Mouse (Mus musculus): ENCODE measurements around the gene Gm21974. TPM values are rescaled to one million over a fixed set of nuclear protein-coding genes. Genes with fewer than 3 reads are reported as not detected.
A peak's percentile ranks its signal among the peaks of the same experiment; 100 is the strongest.
"Not testable (repeated sequence)": the region's sequence is repeated elsewhere in the genome, so short reads cannot be mapped to it uniquely, and the experiment has no call there.

Gm21974 gene
- not detected in 2 replicates for polyA plus RNA-seq (2016; fragmentation: Nextera tagmentation; extraction: Ambion mirVana)

DNA sequence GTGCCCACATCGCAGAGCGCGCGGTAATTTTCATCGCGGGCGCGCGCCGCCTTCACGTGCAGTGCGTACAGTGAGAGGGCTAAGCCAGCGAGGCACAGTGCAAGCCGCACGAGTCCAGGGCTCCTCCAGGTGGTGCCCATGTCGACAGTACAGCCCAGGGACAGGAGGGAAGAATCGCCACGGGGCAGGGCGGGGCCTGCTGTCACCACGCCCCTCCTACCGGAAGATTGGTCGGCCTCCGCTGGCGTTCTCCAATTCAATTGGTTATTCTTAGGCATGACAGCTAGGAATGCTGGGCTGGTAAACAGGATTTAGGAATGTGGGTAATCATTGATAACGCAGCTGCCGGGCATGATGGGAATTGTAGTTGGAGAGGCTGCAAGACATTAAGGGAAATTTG lies at the start of gene Gm21974, which contains the start of gene Vkorc1:
Gm21974 (minus strand) TSS at position 13 of the 400 bp plus-strand sequence.
Vkorc1 (minus strand) TSS at position 176 of the 400 bp plus-strand sequence.
- peak; percentile 98 for ATAC-seq (ENCODE audit: low FRiP score)
- Histone ChIP-seq H3K27me3 (0 out of 2 replicates have a peak, but pooled peaks cover 2% of the 10 kb centered on the region), H3K36me3 (replicated peaks) (peaks cover 9% of the 10 kb centered on the region; the same call in 1 of the 2 replicates), H3K9me3 (no peaks in the 10 kb centered on the region), H3K4me2 (peak within 1 kb of the TSS; percentile 82), H3K4me3 (replicated peaks) (peak within 1 kb of the TSS; percentile 59), H3K9ac (peak within 1 kb of the TSS; percentile 59), H3K27ac (peak within 1 kb of the TSS; percentile 75), H3K4me1 (peaks cover 10% of the 10 kb centered on the region)
- under 1% methylated on average over 26 of the region's 26 CpGs for WGBS

DNA sequence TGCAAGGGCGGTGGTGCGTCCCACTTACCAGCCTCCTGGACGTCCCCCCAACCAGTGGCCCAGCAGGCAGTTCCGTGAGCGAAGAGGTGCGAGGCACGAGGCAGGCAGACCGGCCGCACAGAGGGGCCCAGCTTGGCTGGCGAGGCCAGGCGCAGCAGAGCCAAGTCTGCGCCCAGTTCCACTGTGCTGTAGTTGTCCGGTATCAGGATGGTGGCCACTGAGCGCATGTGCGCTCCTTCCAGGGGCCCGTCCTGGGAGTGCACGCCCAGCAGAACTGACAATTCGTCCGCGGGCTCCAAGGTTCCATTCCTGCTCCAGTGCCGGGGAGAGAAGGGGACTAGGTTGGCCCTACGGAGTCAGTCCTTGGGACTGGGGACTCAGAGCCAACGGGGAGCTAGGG lies 49.4 kb upstream of the Gm21974 start:
- 13% methylated on average over 23 of the region's 23 CpGs for WGBS
- H3K27me3 ChIP-seq = peaks cover 35% of the 10 kb centered on the region

DNA sequence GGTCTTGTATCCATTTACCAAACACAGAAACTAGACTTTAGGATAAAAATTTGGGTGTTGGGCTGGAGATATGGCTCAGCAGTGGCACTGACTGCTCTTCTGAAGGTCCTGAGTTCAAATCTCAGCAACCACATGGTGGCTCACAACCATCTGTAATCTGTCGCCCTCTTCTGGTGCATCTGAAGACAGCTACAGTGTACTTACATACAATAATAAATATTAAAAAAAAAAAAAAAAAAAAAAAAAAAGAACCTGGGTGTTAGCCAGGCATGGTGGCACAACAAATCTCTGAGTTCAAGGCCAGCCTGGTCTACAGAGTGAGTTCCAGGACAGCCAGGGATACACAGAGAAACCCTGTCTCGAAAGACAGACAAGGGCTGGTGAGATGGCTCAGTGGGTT lies 46.8 kb upstream of the Gm21974 start:
- H3K4me2 ChIP-seq; ATAC-seq (ENCODE audit: low FRiP score): not testable (repeated sequence)
- WGBS = 61% methylated on average over 2 of the region's 2 CpGs

More for the DNA sequence above, 49.4 kb upstream of the Gm21974 start:
- Histone ChIP-seq H3K9me3 (no peaks in the 10 kb centered on the region), H3K36me3 (replicated peaks) (no peaks in the 10 kb centered on the region), H3K27ac (no peak overlapping the region), H3K4me2 (peak overlapping the region; percentile 8; the same call in 1 of the 2 replicates), H3K4me1 (no peaks in the 10 kb centered on the region), H3K9ac (no peak overlapping the region), H3K4me3 (replicated peaks) (no peak overlapping the region)
- ATAC-seq (ENCODE audit: low FRiP score) = no peak

DNA sequence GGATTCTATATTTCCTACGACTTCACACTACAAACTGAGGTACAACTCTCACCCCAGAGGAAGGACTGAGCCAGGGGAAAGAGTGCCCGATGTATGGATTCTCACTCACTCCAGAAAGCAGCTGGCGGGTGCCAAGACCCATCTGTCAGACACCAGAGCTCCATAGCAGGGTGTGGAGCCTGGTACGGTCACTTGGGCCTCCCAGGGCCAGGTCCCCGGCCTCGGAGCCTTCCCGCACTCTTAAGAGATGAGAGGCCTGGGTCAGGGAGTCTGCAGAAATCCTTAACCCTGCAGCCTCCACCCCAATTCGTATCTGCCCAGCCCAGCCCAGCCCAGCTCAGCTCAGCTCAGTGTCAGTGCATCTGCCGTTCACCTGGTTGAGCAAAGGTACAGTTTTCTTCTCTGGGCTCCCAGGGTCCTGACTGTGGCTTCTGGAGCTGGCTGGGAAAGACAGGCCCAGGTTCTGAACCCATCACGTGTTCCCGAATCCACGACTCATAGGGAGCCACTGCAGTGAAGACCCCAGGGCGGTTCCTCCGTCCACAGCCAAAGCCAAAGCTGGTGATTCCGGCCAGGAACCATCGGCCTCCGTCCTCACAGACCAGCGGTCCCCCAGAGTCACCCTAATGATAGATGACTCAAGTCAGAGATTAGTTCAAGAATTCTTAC lies 41.1 kb upstream of the Gm21974 start:
- peak; percentile 5; the same call in 1 of the 2 replicates for ATAC-seq (ENCODE audit: low FRiP score)
- 58% methylated on average over 18 of the region's 18 CpGs for WGBS
- 0 out of 2 replicates have a peak overlapping the region, but pooled peaks have one; percentile 67 for H3K27ac ChIP-seq

More for the DNA sequence above, 46.8 kb upstream of the Gm21974 start:
- H3K27ac ChIP-seq; H3K36me3 ChIP-seq (replicated peaks); H3K9ac ChIP-seq; H3K4me1 ChIP-seq; H3K9me3 ChIP-seq; H3K4me3 ChIP-seq (replicated peaks): not testable (repeated sequence)
- peaks cover 35% of the 10 kb centered on the region for H3K27me3 ChIP-seq

DNA sequence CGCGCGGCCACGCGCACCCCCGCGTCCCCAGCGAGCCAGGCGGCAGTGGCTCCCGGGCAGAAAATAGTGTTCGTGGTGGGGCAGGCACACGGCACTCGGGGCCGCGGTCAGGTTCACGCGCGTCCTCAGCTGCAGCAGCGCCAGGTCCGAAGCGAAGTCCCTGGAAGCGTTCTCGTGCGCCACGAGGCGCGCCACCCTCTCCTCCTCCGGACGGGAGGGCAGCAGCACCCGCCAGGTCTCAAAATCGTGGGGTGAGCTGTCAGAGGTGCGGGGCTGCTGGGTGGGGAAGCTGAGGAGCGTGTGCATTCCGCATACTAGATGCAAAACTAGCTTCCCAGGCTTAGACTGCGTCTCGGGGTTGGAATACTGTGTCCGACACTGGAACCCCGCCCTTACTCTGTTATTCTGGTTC lies 40.5 kb upstream of the Gm21974 start:
- Histone ChIP-seq H3K9ac (peak overlapping the region; percentile 82), H3K36me3 (replicated peaks) (no peaks in the 10 kb centered on the region), H3K4me1 (peaks cover 13% of the 10 kb centered on the region), H3K4me3 (replicated peaks) (peak overlapping the region; percentile 69), H3K9me3 (no peaks in the 10 kb centered on the region), H3K27me3 (peaks cover 11% of the 10 kb centered on the region; the same call in 1 of the 2 replicates), H3K4me2 (peak overlapping the region; percentile 95), H3K27ac (peak overlapping the region; percentile 67)
- ATAC-seq (ENCODE audit: low FRiP score) = peak; percentile 77
- under 1% methylated on average over 31 of the region's 38 CpGs for WGBS

More for the DNA sequence above, 41.1 kb upstream of the Gm21974 start:
- Histone ChIP-seq H3K4me2 (peak overlapping the region; percentile 95), H3K9me3 (no peaks in the 10 kb centered on the region), H3K4me3 (replicated peaks) (peak overlapping the region; percentile 69), H3K4me1 (peaks cover 13% of the 10 kb centered on the region), H3K36me3 (replicated peaks) (no peaks in the 10 kb centered on the region), H3K9ac (peak overlapping the region; percentile 82), H3K27me3 (peaks cover 10% of the 10 kb centered on the region; the same call in 1 of the 2 replicates)

DNA sequence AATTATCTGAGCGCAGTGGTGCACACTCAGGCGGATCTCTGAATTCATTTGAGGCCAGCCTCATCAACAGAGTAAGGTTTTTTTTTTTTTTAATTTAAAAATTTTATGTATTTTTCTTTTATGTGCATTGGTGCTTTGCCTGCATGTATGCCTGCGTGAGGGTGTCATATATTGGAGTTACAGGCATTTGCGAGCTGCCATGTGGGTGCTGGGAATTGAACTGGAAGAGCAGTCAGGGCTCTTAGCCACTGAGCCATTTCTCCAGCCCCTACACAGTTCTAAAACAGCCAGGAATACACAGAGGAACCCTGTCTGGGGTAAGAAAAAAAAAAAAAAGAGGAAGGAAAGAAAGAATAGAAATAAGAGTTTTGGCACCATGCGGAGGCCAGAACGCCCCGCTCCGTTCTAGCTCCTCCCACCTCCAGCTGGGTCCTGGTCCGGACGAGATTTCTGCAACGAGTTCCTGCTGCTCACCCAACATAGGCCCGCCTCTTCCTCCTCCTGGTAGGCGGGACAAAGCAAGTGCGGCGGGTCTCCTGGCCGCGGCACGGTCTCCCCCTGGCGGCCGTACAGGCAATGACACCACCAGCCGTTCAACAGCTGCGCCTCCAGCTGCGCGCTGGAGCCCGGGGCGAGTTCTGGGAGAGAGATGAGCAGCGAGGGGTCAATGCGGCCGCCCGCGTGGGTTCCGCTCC lies 39.9 kb upstream of the Gm21974 start:
- Histone ChIP-seq H3K27me3 (peaks cover 17% of the 10 kb centered on the region), H3K4me1 (peaks cover 13% of the 10 kb centered on the region), H3K9ac (peak overlapping the region; percentile 82), H3K36me3 (replicated peaks) (no peaks in the 10 kb centered on the region), H3K4me3 (replicated peaks) (peak overlapping the region; percentile 69), H3K4me2 (peak overlapping the region; percentile 95), H3K27ac (peak overlapping the region; percentile 67), H3K9me3 (no peaks in the 10 kb centered on the region)
- peak; percentile 96 for ATAC-seq (ENCODE audit: low FRiP score)
- WGBS = 7% methylated on average over 27 of the region's 32 CpGs

DNA sequence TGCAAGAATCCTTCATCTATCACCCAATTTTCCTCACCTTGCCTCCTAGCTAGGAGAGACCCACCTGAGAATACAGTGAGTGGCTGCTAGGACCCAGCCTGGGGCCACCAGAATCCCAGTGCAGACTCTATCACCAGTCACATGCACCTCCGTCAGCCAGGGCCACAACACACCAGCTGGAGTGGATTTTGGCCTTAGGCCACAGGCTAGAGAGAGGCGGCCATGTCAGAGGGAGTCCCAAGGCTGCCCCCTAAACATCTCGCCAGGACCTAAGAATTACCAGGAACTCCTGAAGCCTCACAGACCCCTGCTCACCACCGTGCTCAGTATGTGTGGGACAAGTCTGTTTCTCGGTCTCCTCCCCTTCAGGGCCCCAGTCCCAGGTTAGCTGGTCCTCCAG lies 38.8 kb upstream of the Gm21974 start:
- H3K4me3 ChIP-seq (replicated peaks) = no peak overlapping the region
- H3K27ac ChIP-seq = no peak overlapping the region
- no peak overlapping the region for H3K9ac ChIP-seq
- no peak for ATAC-seq (ENCODE audit: low FRiP score)
- H3K36me3 ChIP-seq (replicated peaks) = no peaks in the 10 kb centered on the region
- H3K27me3 ChIP-seq = peaks cover 28% of the 10 kb centered on the region
- no peaks in the 10 kb centered on the region for H3K9me3 ChIP-seq
- no peak overlapping the region for H3K4me2 ChIP-seq
- H3K4me1 ChIP-seq = peaks cover 13% of the 10 kb centered on the region
- 87% methylated on average over 5 of the region's 5 CpGs for WGBS

DNA sequence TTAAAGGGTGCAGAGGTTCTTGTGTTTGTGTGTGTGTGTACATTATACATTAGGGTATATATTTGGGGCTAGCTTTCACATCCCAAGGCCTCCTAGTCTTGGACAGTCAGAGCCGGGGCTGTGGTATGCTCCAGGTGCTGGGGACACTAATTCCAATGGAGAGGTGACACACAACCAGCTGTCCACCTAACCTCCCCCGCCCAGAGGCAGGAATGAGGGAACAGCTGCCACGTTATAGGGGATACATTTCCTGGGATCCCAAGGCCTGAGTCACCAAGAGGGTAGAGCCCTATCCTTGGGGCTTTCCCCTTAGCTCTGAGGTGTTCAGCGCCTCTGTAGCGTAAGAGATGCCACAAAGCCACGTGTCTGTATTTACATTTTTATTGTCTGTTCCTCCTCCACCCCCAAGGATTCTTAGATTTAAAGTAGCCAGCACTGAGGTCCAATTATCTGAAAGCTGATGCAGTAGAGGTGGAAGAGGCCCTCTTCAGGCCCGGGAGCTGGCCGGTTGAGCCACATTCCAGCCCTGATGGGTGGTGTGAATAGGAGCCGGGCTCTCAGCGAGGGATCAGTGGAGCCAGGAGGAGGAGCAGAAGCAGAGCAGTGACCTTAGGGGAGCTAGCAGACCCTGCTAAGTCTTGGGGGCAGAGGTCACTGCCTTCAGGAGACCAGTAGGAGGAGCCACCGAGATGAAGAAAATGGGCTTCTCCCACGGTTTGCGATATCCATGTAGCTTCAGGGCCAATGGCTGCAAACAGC lies 37.2 kb upstream of the Gm21974 start:
- Histone ChIP-seq H3K4me2 (no peak overlapping the region), H3K9ac (no peak overlapping the region), H3K9me3 (no peaks in the 10 kb centered on the region), H3K36me3 (replicated peaks) (no peaks in the 10 kb centered on the region), H3K4me3 (replicated peaks) (no peak overlapping the region), H3K4me1 (peaks cover 13% of the 10 kb centered on the region), H3K27ac (no peak overlapping the region), H3K27me3 (peaks cover 43% of the 10 kb centered on the region)
- no peak for ATAC-seq (ENCODE audit: low FRiP score)
- 19% methylated on average over 13 of the region's 13 CpGs for WGBS

DNA sequence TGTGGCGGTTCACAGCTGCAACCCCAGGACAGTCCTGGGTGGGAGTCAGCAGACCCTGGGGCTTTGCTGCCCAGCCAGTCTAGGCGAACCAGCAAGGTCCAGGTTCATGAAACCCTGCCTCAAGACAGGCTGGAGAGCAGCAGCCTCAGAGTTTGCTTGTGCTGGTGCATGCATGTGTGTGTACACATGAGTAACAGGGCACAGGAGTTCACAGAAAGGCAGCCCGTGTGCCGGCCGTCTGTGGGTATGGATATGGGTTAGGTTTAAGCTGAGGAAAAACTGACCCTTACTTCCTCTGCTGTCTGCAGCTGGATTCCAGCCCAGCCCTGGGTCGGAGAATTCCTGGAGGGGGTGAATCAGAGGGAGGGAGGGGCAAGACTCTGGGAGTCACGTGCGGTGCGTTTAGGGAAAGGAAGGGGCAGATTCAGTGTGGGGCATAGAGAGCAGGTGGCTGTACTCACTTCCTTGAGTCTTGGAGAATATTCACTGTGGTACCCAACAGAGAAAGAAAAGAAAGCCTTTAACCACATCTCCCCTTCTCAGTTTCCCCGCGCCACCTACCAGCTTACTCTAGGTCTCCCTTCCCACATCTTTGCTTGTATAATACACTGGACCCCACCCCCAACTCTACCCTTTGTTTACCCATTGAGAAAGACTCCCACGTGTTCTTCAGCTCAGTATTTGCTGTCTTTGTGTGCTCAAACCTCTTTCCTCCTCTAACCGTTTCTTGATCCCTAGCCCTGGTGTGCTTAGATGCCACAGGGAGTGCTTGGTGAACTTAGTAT lies 36.3 kb upstream of the Gm21974 start:
- no peak for ATAC-seq (ENCODE audit: low FRiP score)
- Histone ChIP-seq H3K27ac (no peak overlapping the region), H3K27me3 (peaks cover 43% of the 10 kb centered on the region), H3K4me1 (peaks cover 13% of the 10 kb centered on the region), H3K9me3 (no peaks in the 10 kb centered on the region), H3K4me2 (no peak overlapping the region), H3K4me3 (replicated peaks) (no peak overlapping the region), H3K36me3 (replicated peaks) (peaks cover 6% of the 10 kb centered on the region; the same call in 1 of the 2 replicates), H3K9ac (no peak overlapping the region)
- 35% methylated on average over 13 of the region's 13 CpGs for WGBS

DNA sequence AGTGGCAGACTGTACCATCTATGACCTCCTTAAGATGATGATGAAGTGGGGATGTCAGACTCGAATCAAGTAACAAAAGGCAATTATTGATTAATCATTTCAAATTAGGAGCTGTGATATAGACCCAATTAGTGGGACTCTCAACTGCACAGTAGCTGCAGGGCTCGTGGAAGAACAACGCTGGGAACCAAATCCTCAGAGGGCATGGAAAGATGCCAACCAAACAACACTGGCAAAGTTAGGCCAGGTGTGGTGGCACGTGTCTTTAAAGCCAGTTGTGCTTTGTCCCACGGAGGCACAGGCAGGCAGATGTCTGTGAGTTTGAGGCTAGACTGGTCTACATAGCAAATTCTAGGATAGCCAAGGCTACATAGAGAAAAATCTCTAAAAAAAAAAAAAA lies 35.4 kb upstream of the Gm21974 start:
- peaks cover 38% of the 10 kb centered on the region for H3K27me3 ChIP-seq
- no peak overlapping the region for H3K27ac ChIP-seq
- H3K36me3 ChIP-seq (replicated peaks) = peaks cover 15% of the 10 kb centered on the region
- 81% methylated on average over 5 of the region's 5 CpGs for WGBS
- peaks cover 6% of the 10 kb centered on the region for H3K4me1 ChIP-seq
- no peaks in the 10 kb centered on the region for H3K9me3 ChIP-seq
- no peak overlapping the region for H3K4me2 ChIP-seq
- no peak for ATAC-seq (ENCODE audit: low FRiP score)
- H3K9ac ChIP-seq = no peak overlapping the region
- H3K4me3 ChIP-seq (replicated peaks) = no peak overlapping the region

DNA sequence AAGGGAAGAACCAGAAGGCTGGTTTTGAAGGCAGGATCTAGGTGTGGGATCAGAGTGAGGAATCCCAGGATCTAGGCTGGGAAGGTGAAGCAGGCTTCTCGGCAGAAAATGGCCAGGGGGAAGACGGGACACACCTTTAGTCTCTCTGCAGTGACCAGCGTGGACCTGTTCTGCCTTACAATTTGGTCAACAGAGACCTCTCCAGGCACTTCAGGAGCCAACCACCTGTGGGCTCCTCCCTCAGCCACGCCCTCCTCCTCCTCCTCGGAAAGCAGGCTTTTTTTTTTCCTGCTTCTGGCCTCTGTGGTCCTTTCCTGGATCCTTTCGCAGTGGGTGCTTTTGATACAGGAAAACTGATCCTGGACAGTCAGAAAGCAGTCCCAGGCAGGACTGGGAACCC lies 34.7 kb upstream of the Gm21974 start, which contains the start of gene Prss8:
Prss8 (minus strand) TSS at position 182 of the 400 bp plus-strand sequence.
- WGBS = 2% methylated on average over 6 of the region's 6 CpGs
- H3K4me1 ChIP-seq = peaks cover 6% of the 10 kb centered on the region
- H3K9ac ChIP-seq = peak within 1 kb of the TSS; percentile 21; the same call in 1 of the 2 replicates

More for the DNA sequence above, 34.7 kb upstream of the Gm21974 start, which contains the start of gene Prss8:
- H3K27me3 ChIP-seq = peaks cover 38% of the 10 kb centered on the region
- H3K36me3 ChIP-seq (replicated peaks) = peaks cover 22% of the 10 kb centered on the region
- no peak for ATAC-seq (ENCODE audit: low FRiP score)
- H3K27ac ChIP-seq = no peak within 1 kb of the TSS
- H3K9me3 ChIP-seq = no peaks in the 10 kb centered on the region
- H3K4me2 ChIP-seq = peak within 1 kb of the TSS; percentile 24; the same call in 1 of the 2 replicates
- H3K4me3 ChIP-seq (replicated peaks) = peak within 1 kb of the TSS; percentile 9; the same call in 1 of the 2 replicates
